Mouse (Mus musculus): Measurements from ENCODE around the gene Ankrd27. TPM values are rescaled to one million over a fixed set of nuclear protein-coding genes. Genes with fewer than 3 reads are reported as not detected.

The Ankrd27 gene
- total RNA-seq, 2 experiments from 2014 or later: 36.2 to 37.8 TPM

- DNase-seq (ENCODE audit: low spot score in 2 of 2): no peak
Observed at GRCm38 (mm10) chr7:35583476-35584025, 2.5 kb upstream of the Ankrd27 start.

DNA sequence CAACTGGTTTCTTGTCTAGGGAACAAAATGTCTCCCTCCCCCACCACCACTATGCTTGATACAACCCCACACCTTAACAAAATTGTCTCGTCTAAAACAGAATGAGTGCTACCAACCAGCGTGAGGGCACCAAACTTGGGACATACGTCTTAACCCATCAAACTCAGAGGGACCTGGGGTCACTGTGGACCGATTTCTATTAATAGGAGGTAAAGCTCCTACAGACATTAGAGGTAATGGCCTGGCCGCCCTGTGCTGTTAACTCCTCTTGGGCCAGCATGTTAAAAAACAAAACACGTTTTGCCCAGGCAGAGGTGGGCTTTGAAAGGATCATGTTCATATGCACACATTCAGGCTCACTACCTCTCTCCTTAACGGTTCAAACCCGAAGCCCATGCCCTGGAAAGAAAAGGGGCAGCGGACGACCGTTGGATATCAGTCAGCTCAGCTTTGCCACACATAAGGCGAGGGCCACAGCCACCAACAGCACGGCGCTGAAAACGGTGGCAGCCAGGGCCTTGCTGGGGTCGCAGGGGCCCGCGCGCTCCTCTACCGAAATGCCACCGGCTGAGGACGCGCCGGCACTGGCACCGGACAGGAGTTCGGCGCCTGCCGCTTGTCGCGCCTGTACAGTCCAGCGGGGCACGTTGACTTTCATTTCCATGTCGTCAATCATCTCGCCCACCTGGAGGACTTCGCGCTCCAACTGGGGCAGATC is 1.8 kb upstream of the Ankrd27 start:
- no peak for DNase-seq (ENCODE audit: low spot score in 2 of 2)

DNA sequence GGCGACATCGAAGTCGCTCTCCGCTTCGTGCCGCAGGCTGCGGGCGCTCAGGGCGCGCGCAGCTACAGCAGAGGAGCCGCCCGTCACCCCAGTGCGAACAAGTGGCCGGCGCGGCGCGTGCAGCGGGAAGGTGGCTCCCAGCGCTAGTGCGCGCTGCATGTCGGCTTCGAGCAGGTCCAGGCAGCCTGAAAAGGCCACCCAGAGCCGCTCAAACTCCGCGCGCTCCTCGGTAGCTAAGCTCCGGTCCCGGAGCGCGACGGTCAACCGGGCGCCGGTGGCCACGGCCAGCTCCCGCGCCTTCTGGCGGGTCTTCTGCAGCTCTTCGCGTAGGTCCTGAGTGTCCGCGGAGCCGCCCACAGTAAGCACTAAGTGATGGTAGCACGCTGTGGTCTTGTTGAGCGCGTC is 1.3 kb upstream of the Ankrd27 start:
- DNase-seq (ENCODE audit: low spot score in 2 of 2): no peak

DNA sequence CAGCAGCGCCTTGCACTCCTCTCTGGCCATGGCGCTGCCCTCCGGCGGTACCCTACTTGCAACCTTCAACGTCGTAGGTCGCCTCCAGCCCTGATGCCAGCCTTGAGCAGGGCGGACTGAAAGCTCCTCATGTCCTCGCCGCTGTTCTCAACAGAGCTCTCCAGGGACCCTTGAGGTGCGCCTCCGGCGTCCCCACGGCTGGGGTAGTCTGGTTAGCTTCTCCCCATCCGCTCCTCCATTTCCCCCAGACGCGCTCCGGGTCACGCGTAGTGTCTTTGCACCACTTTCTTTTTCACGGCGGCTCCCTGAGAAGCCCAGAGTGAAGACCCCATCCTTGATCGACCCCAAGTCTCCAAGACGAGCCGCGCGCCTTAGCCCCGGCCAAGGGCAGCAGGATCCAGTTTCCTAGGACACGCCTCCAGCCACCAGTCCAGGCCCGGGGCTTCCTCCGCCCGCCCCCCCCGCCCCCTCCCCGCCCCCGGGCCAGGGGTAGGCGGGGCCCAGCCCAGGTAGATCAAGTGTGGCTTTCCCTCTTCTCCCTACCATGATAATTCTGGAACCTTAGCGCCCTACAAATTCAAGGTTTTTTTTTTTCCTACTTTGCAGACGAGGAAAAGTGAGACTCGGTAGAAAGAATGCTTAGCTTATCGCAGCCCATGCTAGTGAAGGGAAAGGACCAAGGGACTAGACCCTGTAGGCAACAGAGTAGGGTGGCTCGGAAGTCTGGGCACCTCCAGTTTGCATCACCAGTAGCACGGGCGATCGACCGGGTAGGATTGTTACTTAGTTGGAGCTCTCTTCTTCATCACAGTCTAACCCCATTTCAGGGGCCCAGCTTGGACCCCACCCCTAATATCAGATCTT is 621 bp upstream of the Ankrd27 start, which contains the start of gene Rgs9bp:
Rgs9bp (minus strand) TSS at position 392 of the 864 bp plus-strand sequence.
- no peak for DNase-seq (ENCODE audit: low spot score in 2 of 2)

- DNase-seq (ENCODE audit: low spot score in 2 of 2): no peak
Observed at GRCm38 (mm10) chr7:35586906-35587445, 932 bp downstream of the Ankrd27 start.

- no peak for DNase-seq (ENCODE audit: low spot score in 2 of 2)
Observed at GRCm38 (mm10) chr7:35587728-35588127, 1.7 kb downstream of the Ankrd27 start.

GRCm38 (mm10) chr7:35588680-35589428 is 2.8 kb downstream of the Ankrd27 start:
- no peak for DNase-seq (ENCODE audit: low spot score in 2 of 2)

DNA sequence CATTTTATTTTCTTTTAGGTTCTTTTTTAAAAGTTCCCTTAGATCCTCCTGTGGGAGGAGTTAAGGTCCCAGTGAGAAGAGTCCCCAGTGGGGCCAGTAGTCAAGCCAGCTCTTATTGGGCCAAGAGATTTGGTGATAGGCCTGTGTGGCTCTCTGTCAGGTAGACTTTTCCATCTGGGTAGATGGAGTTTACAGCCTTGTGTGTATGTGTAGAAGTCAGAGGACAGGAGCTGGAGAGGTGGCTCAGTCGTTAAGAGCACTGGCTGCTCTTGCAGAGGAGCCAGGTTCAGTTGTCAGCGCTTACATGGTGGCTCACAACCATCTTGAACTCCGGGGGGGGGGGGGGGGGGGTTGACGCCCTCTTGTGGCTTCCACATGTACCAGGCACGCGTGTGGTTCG is 3.4 kb downstream of the Ankrd27 start:
- no peak for DNase-seq (ENCODE audit: low spot score in 2 of 2)

DNA sequence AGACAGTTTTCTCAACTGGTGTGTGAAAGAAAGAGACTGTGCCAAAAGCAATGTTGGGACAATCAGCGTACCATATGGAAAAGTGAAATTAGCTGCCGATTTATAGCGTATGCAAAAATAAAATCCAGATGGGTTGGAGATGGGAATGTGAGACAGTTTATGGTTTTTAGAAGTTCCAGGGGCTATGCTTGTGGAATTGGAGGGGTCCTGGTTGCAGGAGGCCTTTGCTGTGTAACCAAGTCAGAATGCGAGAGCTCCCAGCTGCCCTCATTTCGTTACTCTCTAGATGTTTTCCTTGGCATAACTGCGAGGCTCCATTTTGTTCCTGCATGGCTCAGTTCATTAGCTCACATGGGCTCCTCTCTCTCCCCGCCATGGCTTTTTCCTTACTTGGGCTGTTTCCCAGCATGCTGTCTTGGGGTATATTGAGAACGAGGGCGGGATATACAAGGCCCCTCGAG is 4.7 kb downstream of the Ankrd27 start:
- peak in 1 of 2 experiments; percentile 42 for DNase-seq (ENCODE audit: low spot score in 2 of 2)

- no peak for DNase-seq (ENCODE audit: low spot score in 2 of 2)
Observed at GRCm38 (mm10) chr7:35594311-35594710, 8.3 kb downstream of the Ankrd27 start.

DNA sequence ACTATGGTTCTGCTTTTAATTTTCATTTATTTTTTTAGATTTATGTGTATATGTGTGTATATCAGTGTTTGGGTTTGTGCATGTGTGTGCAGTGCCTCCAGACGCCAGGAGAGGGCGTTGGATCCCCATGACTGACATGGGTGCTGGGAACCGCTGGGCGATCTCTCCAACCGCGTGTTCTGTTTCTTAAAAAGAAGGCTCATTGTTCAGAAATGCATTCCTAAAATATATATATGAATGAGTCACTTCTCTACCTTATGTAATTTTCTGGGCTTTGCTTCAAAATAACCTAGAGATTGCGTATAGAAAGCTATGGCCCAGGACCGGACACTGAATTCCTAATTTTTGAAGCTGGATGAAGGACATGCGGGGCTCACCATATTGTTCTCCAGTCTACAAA is 13.4 kb downstream of the Ankrd27 start:
- no peak for DNase-seq (ENCODE audit: low spot score in 2 of 2)

GRCm38 (mm10) chr7:35600031-35600430 is 14.0 kb downstream of the Ankrd27 start:
- no peak for DNase-seq (ENCODE audit: low spot score in 2 of 2)

DNA sequence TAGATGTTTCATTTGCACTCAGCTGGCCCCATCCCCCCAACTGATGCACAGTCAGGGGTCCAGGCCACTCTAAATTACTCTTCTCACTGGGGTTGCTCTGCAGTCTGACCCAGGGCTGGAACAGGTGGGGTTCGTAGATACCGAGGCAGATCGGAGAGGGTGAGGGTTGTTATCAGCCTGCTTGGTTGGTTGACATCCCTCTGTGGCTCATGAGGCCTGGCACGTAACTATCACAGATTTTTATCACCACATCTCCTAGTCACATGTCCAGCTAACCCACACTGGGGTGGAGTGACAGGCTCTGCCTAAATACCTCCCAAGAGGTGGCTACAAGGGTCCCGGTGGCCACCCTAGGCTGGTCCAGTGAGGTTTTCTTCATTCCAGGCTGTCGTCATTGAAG is 15.1 kb downstream of the Ankrd27 start:
- DNase-seq (ENCODE audit: low spot score in 2 of 2): no peak

GRCm38 (mm10) chr7:35602766-35603165 is 16.7 kb downstream of the Ankrd27 start:
- no peak for DNase-seq (ENCODE audit: low spot score in 2 of 2)

- DNase-seq (ENCODE audit: low spot score in 2 of 2): no peak
Observed at GRCm38 (mm10) chr7:35606816-35607215, 20.8 kb downstream of the Ankrd27 start.

- DNase-seq (ENCODE audit: low spot score in 2 of 2): no peak
Observed at GRCm38 (mm10) chr7:35609245-35609644, 23.2 kb downstream of the Ankrd27 start.

- DNase-seq (ENCODE audit: low spot score in 2 of 2): no peak
Observed at GRCm38 (mm10) chr7:35617513-35617912, 31.5 kb downstream of the Ankrd27 start.

DNA sequence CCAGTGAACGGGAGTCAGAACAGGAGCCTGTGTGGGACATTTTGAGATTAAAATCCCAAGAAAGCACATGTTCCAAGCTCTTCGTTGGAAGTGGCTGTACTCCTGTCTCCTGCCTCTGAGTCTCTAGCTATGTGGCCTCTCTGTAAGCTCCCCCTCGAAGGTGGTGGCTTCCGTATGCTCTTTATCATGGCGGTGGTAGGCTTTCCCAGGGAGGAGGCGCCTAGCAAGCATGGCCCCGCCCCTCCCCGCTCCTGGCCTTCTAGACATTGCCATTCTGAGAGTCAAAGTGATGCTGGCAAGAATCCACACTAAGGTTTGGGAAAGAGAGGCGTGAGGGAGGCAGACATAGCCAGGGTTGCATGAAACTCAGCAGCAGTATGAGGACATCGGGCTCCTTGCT is 36.6 kb downstream of the Ankrd27 start:
- no peak for DNase-seq (ENCODE audit: low spot score in 2 of 2)

- DNase-seq (ENCODE audit: low spot score in 2 of 2): no peak
Observed at GRCm38 (mm10) chr7:35626038-35626437, 40.0 kb downstream of the Ankrd27 start.

GRCm38 (mm10) chr7:35627371-35627770 is 41.3 kb downstream of the Ankrd27 start:
- no peak for DNase-seq (ENCODE audit: low spot score in 2 of 2)

DNA sequence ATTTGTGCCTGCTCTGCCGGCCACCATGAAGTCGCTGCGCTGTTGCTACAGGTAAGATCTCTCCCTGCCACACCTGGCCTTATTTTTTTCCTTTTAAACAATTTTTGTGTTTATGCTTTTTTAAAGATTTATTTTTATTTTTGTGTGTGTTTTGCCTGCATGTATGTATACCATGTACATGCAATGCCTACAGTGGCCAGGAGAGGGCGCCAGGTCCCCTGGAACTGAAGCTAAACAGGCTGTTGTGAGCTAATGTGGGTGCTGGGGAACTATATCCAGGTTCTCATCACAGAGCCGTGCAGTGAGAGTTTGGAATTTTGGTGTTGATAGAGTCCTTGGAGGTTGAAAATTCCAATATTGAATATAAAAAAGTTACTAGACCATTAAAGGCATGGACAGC is 42.5 kb downstream of the Ankrd27 start:
- DNase-seq (ENCODE audit: low spot score in 2 of 2): no peak

All from layer of hippocampus, adult 18-20 months (tissue).